Mouse (Mus musculus) bone marrow macrophage, adult 2 months (primary cell): ENCODE data around the gene Stk16.

ENCODE experiments used
- CTCF ChIP-seq: IDR thresholded peaks from 2 replicates; pipeline ENCODE4 v1.5.1; 2012; ENCODE audit warnings: low read depth, mild to moderate bottlenecking, low read length, moderate library complexity
- POLR2A ChIP-seq: IDR thresholded peaks from 2 replicates; pipeline ENCODE4 v1.6.1; 2012; ENCODE audit warnings: mild to moderate bottlenecking, low read depth, low read length, borderline replicate concordance

GRCm38 (mm10) chr1:75231224-75231623 is 20.6 kb downstream of the Stk16 start:
- no peak for TF ChIP-seq CTCF
- TF ChIP-seq POLR2A: no peak
